Mouse (Mus musculus) liver, adult 2 months (tissue): Measurements from ENCODE around the gene Cdkn2aip. TPM values are rescaled to one million over a fixed set of nuclear protein-coding genes. Genes with fewer than 3 reads are reported as not detected.
A peak's percentile ranks its signal among the peaks of the same experiment; 100 is the strongest.

Experiments
- DNase-seq: peaks from one replicate; pipeline ENCODE4 v3.0.0-alpha.2; 2011; ENCODE audit warnings: low read depth, low spot score; ENCODE audit errors: extremely low read depth
- H3K27ac ChIP-seq: fragments of 200-500 bp; replicated peaks from 2 replicates; pipeline ENCODE4 v1.5.1; 2012; ENCODE audit warnings: low read depth, mild to moderate bottlenecking, control low read depth, inconsistent platforms, low read length; ENCODE audit not compliant: insufficient read depth
- H3K27me3 ChIP-seq: fragments of 200-500 bp; 2 replicates; pipeline ENCODE4 v1.6.1; 2012; ENCODE audit warnings: mild to moderate bottlenecking, moderate library complexity, low read length, inconsistent platforms; ENCODE audit not compliant: control insufficient read depth, insufficient read depth
- H3K36me3 ChIP-seq: fragments of 200-500 bp; 2 replicates; pipeline ENCODE4 v1.6.1; 2012; ENCODE audit warnings: low read length, inconsistent platforms; ENCODE audit not compliant: control insufficient read depth, insufficient read depth
- H3K4me1 ChIP-seq: fragments of 200-500 bp; 2 replicates; pipeline ENCODE4 v1.6.1; 2011; ENCODE audit warnings: low read length; ENCODE audit not compliant: control insufficient read depth, insufficient read depth
- H3K4me3 ChIP-seq: fragments of 200-500 bp; 2 replicates; pipeline ENCODE4 v1.5.1; 2011; ENCODE audit warnings: low read depth, mild to moderate bottlenecking, control low read depth, low read length, moderate library complexity; ENCODE audit not compliant: insufficient read depth
- H3K79me2 ChIP-seq: fragments of 200-500 bp; 2 replicates; pipeline ENCODE4 v1.6.1; 2012; ENCODE audit warnings: inconsistent platforms, mild to moderate bottlenecking, low read length, moderate library complexity; ENCODE audit not compliant: control insufficient read depth, insufficient read depth
- H3K9ac ChIP-seq: fragments of 200-500 bp; 2 replicates; pipeline ENCODE4 v1.6.1; 2012; ENCODE audit warnings: low read depth, mild to moderate bottlenecking, control low read depth, inconsistent platforms, low read length
- CTCF ChIP-seq: fragments of 200-500 bp; IDR thresholded peaks from 2 replicates; pipeline ENCODE4 v1.5.1; 2011; ENCODE audit warnings: low read depth, low read length, control low read depth
- POLR2A ChIP-seq: fragments of 200-500 bp; IDR thresholded peaks from 2 replicates; pipeline ENCODE4 v1.6.1; 2011; ENCODE audit warnings: low read length, control low read depth; ENCODE audit not compliant: insufficient read depth; ENCODE audit errors: extremely low read depth
- WGBS: fragments of 180-500 bp; shearing (Covaris S2); methylation state at CpG from one replicate; pipeline ENCODE4 v1.1.7; 2018; 5-methylcytosine and 5-hydroxymethylcytosine counted together
- polyA plus RNA-seq: library from polyadenylated mRNA; depleted of rRNA; stranded (reverse); fragments of >200 nt; gene quantifications from 2 replicates; pipeline ENCODE4 v1.2.3, GENCODE M21; 2012
- total RNA-seq: library from RNA; depleted of rRNA; stranded (reverse); fragments of >200 nt; gene quantifications from 2 replicates; pipeline ENCODE4 v1.2.3, GENCODE M21; 2014

Cdkn2aip gene
- total and polyA plus RNA-seq, 2 experiments = 8.3 to 15.0 TPM

GRCm38 (mm10) chr8:47674777-47675710 is 38.7 kb downstream of the Cdkn2aip start, which contains the start of gene Ing2:
Gene Ing2, minus strand, starts transcription at chr8:47675556.
- TF ChIP-seq POLR2A (peak; percentile 85), CTCF (no peak)
- Histone ChIP-seq H3K27ac (peak within 1 kb of the TSS; percentile 95), H3K4me3 (peak within 1 kb of the TSS; percentile 83), H3K27me3 (no peaks in the 10 kb centered on the region), H3K79me2 (peaks cover 9% of the 10 kb centered on the region; the same call in 1 of the 2 replicates), H3K36me3 (no peaks in the 10 kb centered on the region), H3K9ac (peak within 1 kb of the TSS; percentile 98), H3K4me1 (peaks cover 5% of the 10 kb centered on the region; the same call in 1 of the 2 replicates)
- peak; percentile 92 for DNase-seq
- WGBS = under 1% methylated on average over 90 of the region's 106 CpGs

DNA sequence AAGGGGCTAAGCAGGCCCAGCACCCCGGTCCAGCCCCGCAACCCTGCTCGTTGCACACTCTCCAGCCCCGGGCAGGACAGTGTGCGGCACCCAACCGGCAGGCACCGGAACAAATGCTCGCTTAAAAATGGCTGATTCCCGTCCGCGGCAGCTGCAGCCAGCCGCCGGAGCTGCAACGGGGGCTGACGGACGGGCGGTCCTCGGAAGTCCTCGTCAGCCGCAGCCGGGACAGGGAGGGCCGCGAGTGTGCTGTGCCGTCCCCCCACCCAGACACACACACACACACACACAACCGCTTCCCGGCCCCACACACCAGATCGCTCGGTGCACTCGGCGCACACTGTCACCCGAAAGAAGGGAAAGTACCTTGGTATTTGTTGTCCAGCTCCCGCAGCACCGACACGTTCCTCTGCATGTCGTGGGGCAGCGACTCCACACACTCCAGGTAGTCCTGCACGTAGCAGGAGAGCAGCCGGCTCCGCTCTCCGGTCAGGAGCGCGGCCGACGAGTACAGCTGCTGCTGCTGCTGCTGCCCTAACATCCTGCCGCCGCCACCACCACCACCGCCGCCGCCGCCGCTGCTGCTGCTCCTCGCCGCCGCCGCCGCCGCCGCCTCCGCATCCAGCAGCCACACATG is 39.5 kb downstream of the Cdkn2aip start:
- DNase-seq = no peak
- H3K79me2 ChIP-seq = peaks cover 9% of the 10 kb centered on the region; the same call in 1 of the 2 replicates
- H3K9ac ChIP-seq = peak overlapping the region; percentile 98
- peak overlapping the region; percentile 78 for H3K27ac ChIP-seq
- peak overlapping the region; percentile 78 for H3K4me3 ChIP-seq
- H3K4me1 ChIP-seq = peaks cover 5% of the 10 kb centered on the region; the same call in 1 of the 2 replicates
- TF ChIP-seq POLR2A = no peak
- TF ChIP-seq CTCF = no peak
- no peaks in the 10 kb centered on the region for H3K27me3 ChIP-seq
- H3K36me3 ChIP-seq = no peaks in the 10 kb centered on the region
- under 1% methylated on average over 55 of the region's 59 CpGs for WGBS

GRCm38 (mm10) chr8:47673317-47674139 is 40.2 kb downstream of the Cdkn2aip start:
- H3K9ac ChIP-seq = peak overlapping the region; percentile 98
- H3K79me2 ChIP-seq = peaks cover 9% of the 10 kb centered on the region; the same call in 1 of the 2 replicates
- H3K4me3 ChIP-seq = peak overlapping the region; percentile 78
- TF ChIP-seq CTCF (no peak), POLR2A (0 out of 2 replicates have a peak, but pooled peaks have one; percentile 25)
- H3K36me3 ChIP-seq = 0 out of 2 replicates have a peak, but pooled peaks cover under 1% of the 10 kb centered on the region
- under 1% methylated on average over 53 of the region's 53 CpGs for WGBS
- peak; percentile 75 for DNase-seq
- H3K27ac ChIP-seq = peak overlapping the region; percentile 72
- H3K27me3 ChIP-seq = no peaks in the 10 kb centered on the region
- peaks cover 5% of the 10 kb centered on the region; the same call in 1 of the 2 replicates for H3K4me1 ChIP-seq

DNA sequence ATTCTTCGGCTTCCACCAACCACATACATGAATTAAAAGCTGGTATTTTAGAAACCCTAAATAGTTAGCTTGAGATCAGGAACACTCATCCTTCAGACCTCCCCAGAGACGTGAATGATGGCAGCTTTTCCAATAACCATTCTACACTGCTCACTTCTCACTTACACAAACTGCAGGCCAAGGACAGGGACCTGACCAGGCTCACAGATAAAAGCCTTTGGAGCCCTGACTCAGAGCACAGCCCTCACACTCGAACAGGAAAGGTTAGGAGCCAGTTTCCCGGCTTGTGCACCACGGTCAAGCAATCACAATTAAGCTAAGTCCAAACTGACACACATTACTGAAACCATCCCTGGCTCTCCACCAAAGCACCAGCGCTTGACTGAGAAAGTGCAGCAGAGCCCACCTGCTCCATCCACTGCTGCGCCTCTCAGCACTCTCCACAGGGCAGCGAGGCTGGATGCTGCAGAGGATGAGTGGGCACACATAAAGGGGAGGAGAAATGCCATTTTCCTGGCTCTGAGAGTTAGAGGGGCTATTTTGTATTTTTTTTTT is 49.4 kb downstream of the Cdkn2aip start:
- Histone ChIP-seq H3K27ac (no peak overlapping the region), H3K9ac (no peak overlapping the region), H3K36me3 (peaks cover 13% of the 10 kb centered on the region), H3K79me2 (peaks cover 3% of the 10 kb centered on the region; the same call in 1 of the 2 replicates), H3K27me3 (no peaks in the 10 kb centered on the region), H3K4me3 (no peak overlapping the region), H3K4me1 (no peaks in the 10 kb centered on the region)
- WGBS = 89% methylated on average over 8 of the region's 8 CpGs
- TF ChIP-seq POLR2A = no peak
- TF ChIP-seq CTCF = no peak
- DNase-seq = no peak

GRCm38 (mm10) chr8:47663201-47663600 is 50.5 kb downstream of the Cdkn2aip start:
- Histone ChIP-seq H3K27me3 (no peaks in the 10 kb centered on the region), H3K79me2 (0 out of 2 replicates have a peak, but pooled peaks cover 3% of the 10 kb centered on the region), H3K9ac (no peak overlapping the region), H3K36me3 (peaks cover 10% of the 10 kb centered on the region), H3K27ac (no peak overlapping the region), H3K4me3 (no peak overlapping the region), H3K4me1 (no peaks in the 10 kb centered on the region)
- whole genome bisulfite sequencing = 91% methylated on average over 5 of the region's 5 CpGs
- TF ChIP-seq POLR2A = no peak
- TF ChIP-seq CTCF = no peak
- DNase-seq = no peak
